Mouse (Mus musculus) stomach, adult 2 months (tissue): ENCODE results near the gene Zfp2. TPM values are rescaled to one million over a fixed set of nuclear protein-coding genes. Genes with fewer than 3 reads are reported as not detected.

ENCODE experiments used
- polyA plus RNA-seq: library from polyadenylated mRNA; depleted of rRNA; stranded (reverse); fragments of >200 nt; gene quantifications from 2 replicates; pipeline ENCODE4 v1.2.3, GENCODE M21; 2012; rRNA removed

The Zfp2 gene
- polyA plus RNA-seq: 0.09 TPM in 2 replicates

DNA sequence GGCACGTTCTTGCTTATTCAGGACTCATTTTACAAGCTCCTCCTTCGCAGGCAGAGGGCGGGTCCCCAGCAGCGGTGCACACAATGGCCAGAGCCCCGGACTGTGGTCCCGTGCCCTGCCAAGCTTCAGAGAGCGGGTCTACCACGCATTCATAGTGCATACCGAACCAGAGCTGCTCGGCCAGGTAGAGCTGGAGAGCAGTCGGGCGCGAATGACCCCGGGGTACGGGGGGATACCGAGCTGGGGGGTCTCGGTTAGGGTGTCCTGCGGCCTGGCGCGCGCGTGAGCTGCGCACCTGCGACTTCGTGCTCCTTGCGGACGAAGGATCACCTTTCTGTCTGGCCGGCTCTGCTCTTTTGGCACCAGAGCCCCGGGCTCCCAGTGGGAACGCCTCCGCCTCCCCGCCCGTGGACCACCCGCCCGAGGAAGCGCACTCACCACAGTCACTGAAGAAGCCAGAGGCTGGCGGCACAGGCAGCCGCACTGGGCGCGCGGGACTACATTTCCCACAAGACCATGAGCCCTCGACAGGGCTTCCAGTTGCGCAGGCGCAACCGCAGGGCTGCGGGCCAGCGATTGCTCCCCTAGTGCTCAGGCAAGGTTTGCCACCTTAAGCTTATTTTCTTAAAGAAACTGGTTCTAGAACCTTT lies at the start of gene Zfp2:
Zfp2 (minus strand) TSS at position 495 of the 650 bp plus-strand sequence.

GRCm38 (mm10) chr11:50953665-50954064 lies 37.7 kb upstream of the Zfp2 start, which contains the start of gene Prop1:
TSS of gene Prop1 (minus strand) at chr11:50953765.

GRCm38 (mm10) chr11:50943506-50943905 lies 27.5 kb upstream of the Zfp2 start, which contains the start of gene 4933414I15Rik:
TSS of gene 4933414I15Rik (minus strand) at chr11:50943765.

GRCm38 (mm10) chr11:50931451-50931866 lies 15.5 kb upstream of the Zfp2 start, which contains the start of gene Zfp354b:
TSS of gene Zfp354b (minus strand) at chr11:50931633.

GRCm38 (mm10) chr11:50887390-50888128 lies 28.4 kb downstream of the Zfp2 start, which contains the start of gene Zfp454:
TSS of gene Zfp454 (minus strand) at chr11:50887651.

DNA sequence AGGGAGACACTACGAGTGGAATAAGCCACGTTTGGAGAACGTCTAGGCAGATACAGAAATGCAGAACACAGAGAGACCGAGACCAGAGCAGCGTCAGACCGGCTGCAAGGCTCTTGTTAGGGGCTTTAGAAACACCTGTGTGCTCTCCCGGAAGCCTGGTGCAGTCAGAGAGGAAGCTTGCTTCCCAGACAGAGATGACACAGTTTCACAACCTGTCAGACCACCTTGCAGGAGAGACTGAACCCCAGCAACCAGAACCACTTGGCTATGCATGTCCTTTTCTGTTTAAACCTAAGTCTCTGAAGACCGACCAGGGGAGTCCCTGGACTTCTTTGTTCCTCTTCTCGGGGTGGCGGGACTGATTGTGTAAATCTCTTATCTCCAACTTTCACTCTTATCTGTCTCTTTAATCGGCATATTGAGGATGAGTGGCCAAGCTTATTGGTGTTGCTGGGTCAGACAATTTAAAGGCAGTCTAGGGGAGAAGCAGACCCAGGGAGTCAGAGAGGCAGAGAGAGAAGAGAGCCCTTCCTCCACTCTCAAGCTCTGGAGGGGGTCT lies 65.7 kb downstream of the Zfp2 start, which contains the start of gene Grm6:
Grm6 (plus strand) TSS at position 509 of the 559 bp plus-strand sequence.

Other genes with a start within 250 kb of the Zfp2 start
- 0.28 and 0.52 TPM in 2 replicates for gene Zfp354c, start 88.4 kb downstream of the Zfp2 start, polyA plus RNA-seq
- 0.03 TPM in 1 of 2 replicates, not detected in the other for gene Zfp879, start 74.6 kb downstream of the Zfp2 start, polyA plus RNA-seq
- gene Grm6, start 65.5 kb downstream of the Zfp2 start, polyA plus RNA-seq: 0.04 TPM in 1 of 2 replicates, not detected in the other
- gene Zfp454, start 28.5 kb downstream of the Zfp2 start, polyA plus RNA-seq: 0.04 TPM in 1 of 2 replicates, not detected in the other
- gene Zfp354b, start 15.5 kb upstream of the Zfp2 start, polyA plus RNA-seq: not detected in 2 replicates
- not detected in 2 replicates for gene 4933414I15Rik, start 27.6 kb upstream of the Zfp2 start, polyA plus RNA-seq
- gene Prop1, start 37.6 kb upstream of the Zfp2 start, polyA plus RNA-seq: 0.16 TPM in 1 of 2 replicates, not detected in the other
- not detected in 2 replicates for gene Olfr1378, start 50.4 kb upstream of the Zfp2 start, polyA plus RNA-seq
- not detected in 2 replicates for gene Olfr1377, start 65.8 kb upstream of the Zfp2 start, polyA plus RNA-seq
- gene Olfr51, start 87.4 kb upstream of the Zfp2 start, polyA plus RNA-seq: not detected in 2 replicates
- gene Olfr54, start 98.1 kb upstream of the Zfp2 start, polyA plus RNA-seq: not detected in 2 replicates
- gene Olfr1375, start 131.9 kb upstream of the Zfp2 start, polyA plus RNA-seq: not detected in 2 replicates
- 0.05 and 0.56 TPM in 2 replicates for gene Zfp354a, start 143.1 kb upstream of the Zfp2 start, polyA plus RNA-seq